Mouse (Mus musculus) brain, embryonic 14.5 days (tissue): ENCODE measurements at regions not wholly inside any gene's neighbourhood (a gene's known extent, or its start where the extent isn't known, plus 50 kb on each side); places are given as distances from the start of the nearest gene placed in this dataset.

Experiments
- CTCF ChIP-seq: fragments of 200-500 bp; IDR thresholded peaks from 2 replicates; pipeline ENCODE4 v1.5.1; 2012; ENCODE audit warnings: inconsistent platforms, mild to moderate bottlenecking, moderate library complexity, borderline replicate concordance; ENCODE audit not compliant: insufficient read depth, insufficient read length; ENCODE audit errors: extremely low read depth
- POLR2A ChIP-seq: fragments of 200-500 bp; IDR thresholded peaks from 2 replicates; pipeline ENCODE4 v1.6.1; 2012; ENCODE audit warnings: mild to moderate bottlenecking, inconsistent platforms, borderline replicate concordance; ENCODE audit not compliant: poor library complexity, insufficient read depth, insufficient read length, severe bottlenecking; ENCODE audit errors: extremely low read depth

DNA sequence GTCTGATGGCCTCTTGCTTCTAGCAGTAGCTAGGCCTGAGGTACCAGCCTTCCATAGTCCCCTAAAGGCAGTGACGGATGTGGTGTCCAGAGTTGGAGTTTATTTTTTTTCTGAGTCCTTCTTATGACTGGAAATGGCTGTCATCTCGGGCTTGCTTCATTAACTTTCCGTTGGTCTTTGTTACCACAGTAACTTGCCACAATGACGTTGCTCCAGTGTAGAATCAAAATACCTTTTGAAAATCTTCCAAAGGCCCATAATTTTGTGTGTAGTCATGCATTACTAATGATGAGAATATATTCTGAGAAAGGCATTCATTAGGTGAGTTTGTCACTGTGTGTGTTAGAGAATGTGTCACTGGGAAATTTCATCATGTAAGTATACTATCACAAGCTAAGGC lies 108.4 kb upstream of the Sgk1 start:
- no peak for TF ChIP-seq CTCF
- no peak for TF ChIP-seq POLR2A
